Mouse (Mus musculus) left cerebral cortex, adult 18-20 months (tissue): ENCODE measurements around the gene Acot5. TPM values are rescaled to one million over a fixed set of nuclear protein-coding genes. Genes with fewer than 3 reads are reported as not detected.

Source experiments
- DNase-seq, 2 experiments: peaks; one replicate each; pipeline ENCODE4 v3.0.0; 2021 to 2022; ENCODE audit warnings: low spot score in 2 of 2, mixed read lengths in 1 of 2
- total RNA-seq, 2 experiments: library from RNA; stranded (reverse); gene quantifications; 2 replicates each; pipeline ENCODE4 v1.2.3; 2021

Gene Acot5
- total RNA-seq, 2 experiments from 2014 or later = 5.7 to 6.6 TPM

GRCm38 (mm10) chr12:84114153-84114994 lies 45.2 kb downstream of the Acot5 start, which contains the start of gene Dnal1:
TSS of gene Dnal1 (plus strand) at chr12:84114366.
- DNase-seq = peak; percentile 89 to 90

GRCm38 (mm10) chr12:84119584-84119983 lies 50.5 kb downstream of the Acot5 start:
- DNase-seq = no peak

Other genes starting within 250 kb of the Acot5 start
- 10 to 100 TPM; 69.9 to 76.2 TPM for gene Numb, start 147.4 kb upstream of the Acot5 start, total RNA-seq
- 10 to 100 TPM; 18.0 to 20.1 TPM for gene Riox1, start 118.7 kb upstream of the Acot5 start, total RNA-seq
- not detected for gene Heatr4, start 84.5 kb upstream of the Acot5 start, total RNA-seq
- gene Acot2, start 81.5 kb upstream of the Acot5 start, total RNA-seq = 10 to 100 TPM in 1 of 2 experiments, 1 to 10 TPM in 1; 9.9 to 10.9 TPM
- gene Acot1, start 59.8 kb upstream of the Acot5 start, total RNA-seq = 10 to 100 TPM; 15.4 to 17.8 TPM
- 1 to 10 TPM; 2.4 to 2.7 TPM for gene Acot4, start 30.9 kb upstream of the Acot5 start, total RNA-seq
- gene Gm49366, start 30.4 kb upstream of the Acot5 start, total RNA-seq = 1 to 10 TPM in 1 of 2 experiments, not detected in 1; 1.5 TPM
- 1 to 10 TPM; 3.0 to 3.8 TPM for gene Acot3, start 17.2 kb upstream of the Acot5 start, total RNA-seq
- gene Acot6, start 31.3 kb downstream of the Acot5 start, total RNA-seq = 1 to 10 TPM; 4.3 TPM
- 10 to 100 TPM; 90.2 to 94.7 TPM for gene Dnal1, start 45.0 kb downstream of the Acot5 start, total RNA-seq
- gene Pnma1, start 79.2 kb downstream of the Acot5 start, total RNA-seq = 1 to 10 TPM; 4.2 to 6.9 TPM
- gene Elmsan1, start 149.6 kb downstream of the Acot5 start, total RNA-seq = 10 to 100 TPM; 18.2 to 19.8 TPM
- 10 to 100 TPM; 34.1 to 43.7 TPM for gene Ptgr2, start 215.9 kb downstream of the Acot5 start, total RNA-seq
- gene Zfp410, start 247.5 kb downstream of the Acot5 start, total RNA-seq = 10 to 100 TPM; 33.4 to 37.1 TPM